Mouse (Mus musculus) layer of hippocampus, adult 9-10 months (tissue): ENCODE data around the gene Ncstn.

Experiments used
- DNase-seq: peaks from one replicate; pipeline ENCODE4 v3.0.0; 2022; ENCODE audit warnings: low spot score

The Ncstn gene

GRCm38 (mm10) chr1:172072604-172073003 is 10.0 kb downstream of the Ncstn start:
- DNase-seq = no peak

DNA sequence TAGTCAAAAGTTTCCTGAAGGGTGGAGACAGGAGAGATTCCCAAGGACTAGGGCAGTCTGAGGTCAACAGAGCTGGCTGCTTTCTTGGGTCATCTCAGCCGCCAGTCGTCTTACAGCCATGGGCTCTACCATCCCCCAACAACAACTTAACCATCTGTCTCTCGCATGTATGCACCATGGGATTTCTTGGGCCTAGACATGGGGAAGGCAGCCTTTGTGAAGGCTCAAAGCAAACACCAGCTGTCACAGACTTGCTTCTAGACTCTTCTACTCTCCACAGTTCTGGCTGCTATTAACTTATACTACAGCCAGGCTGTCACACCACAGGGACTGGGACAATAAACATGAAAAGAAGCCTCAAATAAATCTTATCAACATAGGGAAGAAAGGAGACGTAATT is 11.0 kb downstream of the Ncstn start:
- no peak for DNase-seq

DNA sequence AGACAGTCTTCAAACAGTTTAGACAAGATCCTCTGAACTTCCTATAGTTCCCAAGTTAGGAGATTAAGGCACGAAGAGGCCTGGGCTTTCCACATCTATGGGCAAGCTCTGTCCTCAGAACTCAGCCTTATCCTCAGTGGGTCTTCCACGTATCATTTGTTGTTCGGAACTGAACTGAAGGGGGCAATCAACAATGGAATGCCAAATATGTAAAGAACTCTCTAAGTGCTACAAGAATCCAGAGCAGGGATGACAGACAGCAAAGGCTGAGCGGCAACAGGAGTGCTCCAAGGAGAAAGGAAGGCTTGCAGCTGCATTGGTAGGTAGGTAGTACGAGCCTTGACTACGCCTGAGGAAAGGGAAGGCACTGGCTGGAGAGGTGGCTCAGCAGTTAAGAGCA is 12.4 kb downstream of the Ncstn start:
- no peak for DNase-seq

GRCm38 (mm10) chr1:172064613-172065141 is 17.9 kb downstream of the Ncstn start:
- DNase-seq = no peak

DNA sequence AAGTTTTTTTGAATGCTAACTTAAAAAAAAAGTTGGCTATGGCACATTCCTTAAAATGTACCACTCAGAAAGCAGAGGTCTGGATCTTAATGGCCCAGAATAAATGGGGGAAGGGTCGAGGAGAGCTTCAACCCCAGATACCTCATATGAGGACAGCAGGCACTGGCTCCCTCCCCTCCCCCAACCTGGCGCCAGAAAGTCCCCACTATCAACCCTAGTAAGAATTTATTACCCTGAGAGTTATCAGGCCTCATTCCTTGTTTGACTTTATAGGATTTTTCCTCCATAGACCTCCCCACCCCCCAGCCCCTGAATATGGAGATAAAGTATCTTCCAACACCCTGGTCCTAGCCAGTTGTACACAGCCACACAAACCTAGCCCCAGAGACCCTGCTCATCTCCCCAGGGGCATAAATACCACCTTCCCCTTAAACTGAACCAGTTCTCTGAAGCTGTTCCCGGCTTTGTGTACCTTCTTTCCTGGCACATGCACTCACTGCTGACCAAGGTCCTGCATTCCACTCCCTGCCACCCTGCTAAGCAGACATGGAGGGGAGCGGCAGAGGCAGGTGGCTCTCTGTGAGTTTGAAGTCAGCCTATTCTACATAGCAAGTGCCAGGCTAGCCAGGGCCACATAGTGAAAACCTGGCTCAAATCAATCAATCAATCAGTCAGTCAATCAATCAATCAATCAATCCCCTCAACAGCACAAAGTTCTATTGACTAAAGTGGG is 19.1 kb downstream of the Ncstn start:
- DNase-seq = no peak

DNA sequence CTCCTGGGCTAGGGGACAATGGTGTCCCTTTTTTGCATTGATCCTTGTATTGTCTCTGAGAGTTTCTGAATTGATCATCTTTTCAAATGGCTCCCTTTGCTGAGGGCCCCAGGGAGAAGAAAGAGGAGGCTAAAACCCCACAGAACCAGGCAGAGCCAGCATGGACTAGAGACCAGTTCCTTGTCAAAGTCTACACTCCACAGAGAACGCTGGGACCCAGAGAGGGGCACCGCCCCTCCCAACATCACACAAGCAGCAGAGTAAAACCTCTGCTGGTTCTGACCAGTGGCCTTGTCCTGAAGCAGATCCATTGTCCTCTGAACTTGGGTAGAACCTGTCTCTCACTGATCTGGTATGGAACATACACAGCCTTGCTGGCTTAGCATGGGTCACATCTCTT is 20.5 kb downstream of the Ncstn start:
- no peak for DNase-seq

DNA sequence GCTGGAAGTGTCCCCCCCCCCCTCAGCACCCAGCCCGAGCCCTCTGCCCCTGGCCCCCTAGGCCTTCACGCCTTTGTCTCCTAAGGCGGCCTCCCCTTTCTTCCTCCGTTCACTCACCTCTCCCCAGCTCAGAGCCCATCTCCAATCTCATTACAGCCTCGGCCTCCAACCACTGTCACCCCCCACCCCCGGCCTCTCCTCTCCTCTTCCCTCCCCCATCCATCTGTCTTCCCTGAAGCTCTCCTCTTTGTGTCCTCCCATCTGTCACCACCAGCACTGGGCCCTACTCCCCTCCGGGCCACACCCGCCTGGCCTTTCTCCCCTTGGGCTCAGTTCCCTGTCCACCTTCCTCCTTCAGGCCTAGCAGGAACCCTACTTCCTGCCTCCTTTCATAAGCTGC is 21.4 kb downstream of the Ncstn start:
- DNase-seq = no peak

DNA sequence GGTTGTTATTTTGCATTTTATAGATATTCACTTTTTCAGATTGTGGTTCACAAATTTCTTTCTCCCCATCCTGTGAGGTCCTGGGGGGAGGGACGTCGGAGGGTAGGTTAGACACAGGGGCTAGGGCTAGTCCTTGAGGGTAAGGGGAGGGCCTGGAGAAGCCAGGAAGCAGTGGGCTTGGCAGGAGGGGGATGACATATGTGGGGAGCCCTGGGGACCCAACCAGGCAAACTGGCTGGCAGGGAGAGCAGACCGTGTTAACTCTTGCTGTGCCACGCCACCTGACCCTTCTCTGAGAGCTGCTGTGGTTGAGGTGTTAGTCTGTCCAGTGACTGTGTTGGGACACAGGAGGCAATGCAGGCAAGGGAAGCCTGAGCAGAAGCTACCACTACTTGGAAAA is 21.9 kb downstream of the Ncstn start:
- DNase-seq = no peak

DNA sequence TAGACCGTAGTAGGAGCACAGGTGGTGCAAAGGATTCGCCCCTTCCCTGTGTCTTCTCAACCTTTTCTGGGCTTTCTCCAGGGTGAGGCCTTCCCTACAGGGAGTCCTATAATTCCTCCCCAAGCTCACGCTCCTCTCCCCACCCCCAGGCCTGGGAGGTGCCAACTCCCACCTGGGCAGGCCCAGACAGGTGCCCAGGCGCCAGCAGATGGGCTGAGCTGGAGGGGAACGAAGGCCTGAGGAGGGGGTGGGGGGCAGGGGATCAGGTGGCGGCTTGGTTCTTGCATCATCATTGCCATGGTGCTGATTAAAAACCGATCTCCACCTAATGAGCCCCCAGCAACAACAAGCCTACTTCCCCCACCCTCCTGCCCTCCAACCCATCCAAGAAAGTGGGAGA is 23.7 kb downstream of the Ncstn start:
- DNase-seq = no peak

DNA sequence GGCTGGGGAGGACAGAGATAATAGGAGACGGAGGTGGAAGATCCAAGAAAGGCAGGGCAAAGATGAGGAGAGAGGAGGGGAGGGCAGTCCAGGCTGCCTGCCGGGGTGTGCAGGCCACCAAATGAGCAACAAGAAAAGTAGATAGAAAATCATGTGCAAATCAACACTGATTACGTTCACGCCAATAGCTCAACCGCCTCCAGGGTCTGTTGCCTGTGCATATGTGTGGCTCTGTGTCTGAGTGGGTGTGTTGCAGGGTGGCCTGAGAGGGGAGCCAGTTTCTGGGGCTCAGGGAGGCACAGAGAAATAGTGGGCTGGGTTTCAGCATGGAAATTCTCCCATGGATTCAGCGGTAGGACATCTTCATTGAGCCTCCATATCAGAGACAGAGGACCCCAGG is 24.3 kb downstream of the Ncstn start:
- no peak for DNase-seq

DNA sequence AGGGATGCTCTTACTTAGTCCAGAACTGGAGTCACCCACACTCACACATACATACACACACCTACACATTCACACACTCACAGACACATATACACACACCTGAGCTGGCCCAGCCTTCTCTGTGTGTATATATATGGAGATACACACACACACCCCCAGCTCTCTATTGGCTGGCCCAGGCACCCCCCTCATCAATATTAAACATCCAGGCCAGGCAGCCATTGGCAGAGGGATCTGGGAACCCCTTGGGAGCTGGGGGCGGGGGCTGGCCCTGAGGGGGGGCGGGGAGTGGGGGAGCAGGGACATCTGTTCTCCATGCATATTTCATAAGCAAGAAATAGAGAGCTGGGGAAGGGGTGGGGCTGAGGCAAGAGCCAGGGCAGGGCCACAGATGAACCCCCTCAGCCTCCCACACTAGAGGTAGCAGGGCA is 25.1 kb downstream of the Ncstn start, which contains the start of gene Nhlh1:
Gene Nhlh1 (minus strand): TSS at position 83 of the 431 bp plus-strand sequence.
- no peak for DNase-seq

- no peak for DNase-seq
Measured at GRCm38 (mm10) chr1:172056251-172056650, 26.3 kb downstream of the Ncstn start.

DNA sequence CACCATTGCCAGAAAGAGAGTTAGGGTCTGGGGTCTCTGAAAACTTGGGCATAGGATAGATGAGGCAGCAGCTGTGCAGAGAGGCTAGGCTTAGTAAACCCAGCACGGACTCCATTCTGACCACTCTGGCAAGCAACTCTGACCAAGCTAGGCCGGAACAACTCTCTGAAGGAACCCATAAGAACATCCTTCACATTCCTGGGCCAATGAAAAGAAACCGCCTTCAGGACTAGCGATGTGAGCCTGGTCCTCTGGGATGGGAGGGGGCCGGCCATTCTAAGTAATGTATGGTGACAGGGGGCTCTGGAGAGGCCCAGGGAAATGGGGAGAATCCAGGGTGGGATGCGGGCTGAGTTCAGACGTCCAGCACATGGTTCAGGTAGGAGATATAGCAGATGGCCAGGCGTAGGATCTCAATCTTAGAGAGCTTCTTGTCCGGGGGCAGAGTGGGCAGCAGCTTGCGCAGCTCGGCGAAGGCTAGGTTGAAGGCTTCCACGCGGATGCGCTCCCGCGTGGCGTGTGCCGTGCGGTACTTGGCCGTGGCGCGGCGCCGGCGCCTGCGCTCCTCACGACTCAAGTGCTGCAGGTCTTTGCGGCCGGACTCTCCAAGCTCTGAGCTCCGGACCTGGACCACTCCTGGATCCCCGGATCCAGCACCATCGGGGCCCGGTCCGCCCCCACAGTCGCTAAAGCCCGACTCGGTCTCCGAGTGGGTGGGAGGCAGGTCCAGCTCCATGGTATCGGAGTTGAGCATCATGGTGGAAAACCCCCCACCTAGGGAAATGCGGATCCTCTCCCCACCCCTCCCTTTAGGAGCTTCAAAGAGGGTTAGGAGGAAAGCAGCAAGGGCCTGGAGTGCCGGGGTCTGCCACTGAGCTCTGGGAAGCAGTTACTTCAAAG is 28.8 kb downstream of the Ncstn start:
- no peak for DNase-seq

GRCm38 (mm10) chr1:172052766-172053279 is 29.8 kb downstream of the Ncstn start:
- no peak for DNase-seq

DNA sequence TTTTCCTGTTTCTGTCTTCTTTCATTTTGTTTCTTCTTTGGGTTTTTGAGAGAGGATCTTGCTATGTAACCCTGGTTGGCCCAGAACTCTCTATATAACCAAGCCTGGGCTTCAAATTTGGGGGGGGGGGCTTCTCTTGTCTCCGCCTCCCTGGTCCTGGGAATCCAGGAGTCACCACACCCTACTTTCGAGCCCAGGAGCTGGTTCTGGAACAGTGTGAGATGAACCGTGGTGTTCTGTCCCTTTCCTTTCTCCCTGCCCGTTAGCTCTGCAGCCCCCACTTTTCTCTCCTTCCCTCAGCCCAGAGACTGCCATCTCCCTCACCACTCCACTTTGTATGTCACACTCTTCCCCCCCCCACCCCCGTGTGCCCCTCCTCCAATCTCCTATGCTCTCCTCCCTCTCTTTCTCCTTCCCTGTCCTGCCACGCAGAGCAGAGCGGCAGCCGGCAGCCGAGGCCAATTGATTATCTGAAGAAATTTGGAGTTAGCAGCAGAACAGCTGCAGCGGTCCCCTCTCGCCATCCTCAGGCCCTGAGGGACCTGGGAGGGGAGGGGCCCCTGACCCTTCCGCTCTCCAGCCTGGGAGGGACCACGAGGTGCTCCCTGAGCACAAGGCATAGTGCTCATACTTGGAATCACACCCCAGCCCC is 33.3 kb downstream of the Ncstn start:
- no peak for DNase-seq

- no peak for DNase-seq
Measured at GRCm38 (mm10) chr1:172048241-172048734, 34.3 kb downstream of the Ncstn start.

- no peak for DNase-seq
Measured at GRCm38 (mm10) chr1:172046938-172047337, 35.7 kb downstream of the Ncstn start.

DNA sequence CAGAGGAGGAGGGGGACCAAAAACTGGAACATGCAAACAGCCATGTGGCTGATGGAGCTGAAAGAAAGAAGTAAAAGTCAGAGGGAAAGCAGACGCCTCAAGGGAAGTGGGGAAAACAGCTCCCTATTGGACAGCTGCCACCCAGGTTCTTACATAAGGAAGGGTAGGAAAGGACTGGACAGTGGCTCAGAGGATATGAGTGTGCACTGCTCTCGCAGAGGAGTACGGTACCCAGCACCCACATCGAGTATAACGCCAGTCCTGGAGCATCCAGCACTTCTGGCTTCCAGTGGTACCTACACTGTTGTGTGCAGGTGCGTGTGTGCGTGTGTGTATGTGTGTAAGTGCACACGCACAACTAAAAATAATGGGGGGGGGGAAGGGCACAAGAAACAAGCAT is 36.2 kb downstream of the Ncstn start:
- DNase-seq = no peak

DNA sequence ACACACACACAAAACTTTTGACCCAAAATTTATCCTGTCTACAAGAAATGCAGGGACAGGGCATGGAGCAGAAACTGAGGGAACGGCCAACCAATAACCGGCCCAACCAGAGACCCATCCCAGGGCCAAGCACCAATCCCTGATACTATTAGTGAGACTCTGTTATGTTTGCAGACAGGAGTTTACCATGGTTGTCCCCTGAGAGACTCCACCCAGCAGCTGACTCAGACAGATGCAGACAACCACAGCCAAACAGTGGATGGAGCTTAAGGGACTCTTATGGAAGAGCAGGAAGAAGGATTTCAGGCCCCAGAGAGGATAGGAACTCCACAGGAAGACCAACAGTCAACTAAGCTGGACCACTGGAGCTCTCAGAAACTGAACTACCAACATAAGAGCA is 52.7 kb downstream of the Ncstn start:
- no peak for DNase-seq

GRCm38 (mm10) chr1:172028394-172029275 is 54.0 kb downstream of the Ncstn start, which contains the start of gene Vangl2:
Gene Vangl2, minus strand, starts transcription at chr1:172028444.
- DNase-seq = no peak

DNA sequence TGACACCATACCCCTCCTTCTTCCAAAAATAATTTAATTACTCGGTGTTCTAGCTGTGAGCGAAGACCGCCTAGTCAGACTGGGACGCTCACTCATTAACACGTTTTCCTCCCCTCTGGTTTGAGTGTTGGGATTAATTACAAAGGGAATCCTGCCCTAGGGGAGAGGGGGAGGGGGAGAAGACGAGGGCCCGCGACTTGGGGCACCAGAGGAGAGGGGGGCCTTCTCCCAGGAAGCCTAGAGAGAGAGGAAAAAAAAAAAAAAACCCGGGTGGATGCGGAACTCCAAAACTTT is 54.8 kb downstream of the Ncstn start:
- DNase-seq = no peak
